Mouse (Mus musculus) brain, embryonic 14.5 days (tissue): ENCODE results near the gene Rbfox3. TPM values are rescaled to one million over a fixed set of nuclear protein-coding genes. Genes with fewer than 3 reads are reported as not detected.

ENCODE experiments used
- DNase-seq: peaks from one replicate; pipeline ENCODE4 v3.0.0-alpha.2; 2011; ENCODE audit warnings: low read depth
- CTCF ChIP-seq: fragments of 200-500 bp; IDR thresholded peaks from 2 replicates; pipeline ENCODE4 v1.5.1; 2012; ENCODE audit warnings: inconsistent platforms, mild to moderate bottlenecking, moderate library complexity, borderline replicate concordance; ENCODE audit not compliant: insufficient read depth, insufficient read length; ENCODE audit errors: extremely low read depth
- POLR2A ChIP-seq: fragments of 200-500 bp; IDR thresholded peaks from 2 replicates; pipeline ENCODE4 v1.6.1; 2012; ENCODE audit warnings: mild to moderate bottlenecking, inconsistent platforms, borderline replicate concordance; ENCODE audit not compliant: poor library complexity, insufficient read depth, insufficient read length, severe bottlenecking; ENCODE audit errors: extremely low read depth
- polyA plus RNA-seq: library from polyadenylated mRNA; depleted of rRNA; stranded (reverse); fragments of >200 nt; gene quantifications from 2 replicates; pipeline ENCODE4 v1.2.3, GENCODE M21; 2012

The Rbfox3 gene
- polyA plus RNA-seq, 1 experiment = 37.6 TPM

- TF ChIP-seq CTCF = no peak
- TF ChIP-seq POLR2A = no peak
- DNase-seq = no peak
These were observed 353.2 kb downstream of the Rbfox3 start for GRCm38 (mm10) chr11:118558193-118558592.

GRCm38 (mm10) chr11:118555631-118556030 lies 355.8 kb downstream of the Rbfox3 start:
- no peak for TF ChIP-seq CTCF
- TF ChIP-seq POLR2A = no peak

GRCm38 (mm10) chr11:118554542-118554941 lies 356.9 kb downstream of the Rbfox3 start:
- DNase-seq = peak; percentile 32
- TF ChIP-seq POLR2A (no peak), CTCF (no peak)

More at GRCm38 (mm10) chr11:118555631-118556030, 355.8 kb downstream of the Rbfox3 start:
- DNase-seq = no peak

- no peak for TF ChIP-seq CTCF
- TF ChIP-seq POLR2A = no peak
- DNase-seq = peak; percentile 83
These were observed 357.5 kb downstream of the Rbfox3 start for GRCm38 (mm10) chr11:118553926-118554325.

GRCm38 (mm10) chr11:118553001-118553400 lies 358.4 kb downstream of the Rbfox3 start:
- peak; percentile 49 for DNase-seq
- TF ChIP-seq CTCF (no peak), POLR2A (no peak)

GRCm38 (mm10) chr11:118552478-118552877 lies 358.9 kb downstream of the Rbfox3 start:
- DNase-seq = no peak
- TF ChIP-seq POLR2A (no peak), CTCF (no peak)

- no peak for TF ChIP-seq POLR2A
- TF ChIP-seq CTCF = no peak
- DNase-seq = no peak
These were observed 359.7 kb downstream of the Rbfox3 start for GRCm38 (mm10) chr11:118551705-118552104.

GRCm38 (mm10) chr11:118550773-118551520 lies 360.4 kb downstream of the Rbfox3 start:
- DNase-seq = peak; percentile 72
- no peak for TF ChIP-seq CTCF
- no peak for TF ChIP-seq POLR2A

- no peak for DNase-seq
- TF ChIP-seq POLR2A = no peak
- TF ChIP-seq CTCF = no peak
These were observed 363.2 kb downstream of the Rbfox3 start for GRCm38 (mm10) chr11:118548242-118548641.

- no peak for DNase-seq
- TF ChIP-seq POLR2A (no peak), CTCF (no peak)
These were observed 365.1 kb downstream of the Rbfox3 start for GRCm38 (mm10) chr11:118546269-118546668.

GRCm38 (mm10) chr11:118545690-118546089 lies 365.7 kb downstream of the Rbfox3 start:
- TF ChIP-seq CTCF = no peak
- TF ChIP-seq POLR2A = no peak
- DNase-seq = no peak

- no peak for TF ChIP-seq CTCF
- TF ChIP-seq POLR2A = no peak
- DNase-seq = peak; percentile 38
These were observed 366.8 kb downstream of the Rbfox3 start for GRCm38 (mm10) chr11:118544564-118544963.

GRCm38 (mm10) chr11:118542906-118543305 lies 368.5 kb downstream of the Rbfox3 start:
- no peak for DNase-seq
- TF ChIP-seq CTCF (no peak), POLR2A (no peak)
